Mouse (Mus musculus) midbrain, embryonic 14.5 days (tissue): ENCODE data around the gene Mctp2. TPM values are rescaled to one million over a fixed set of nuclear protein-coding genes. Genes with fewer than 3 reads are reported as not detected.

Experiments used
- ATAC-seq: fragments of 200-750 bp; cut with Nextera tagmentation; 2 replicates; pipeline ENCODE4 v1.8.0; 2017; ENCODE audit warnings: moderate number of reproducible peaks, moderate library complexity; ENCODE audit not compliant: low FRiP score, low TSS enrichment
- DNase-seq: peaks from one replicate; pipeline ENCODE4 v3.0.0-alpha.2; 2015
- H3K27ac ChIP-seq: fragments of 300-500 bp; sonication (generic); replicated peaks from 2 replicates; pipeline ENCODE4 v1.5.1; 2014; ENCODE audit warnings: mild to moderate bottlenecking, low read depth, low read length, moderate library complexity
- H3K27me3 ChIP-seq: fragments of 300-500 bp; sonication (generic); 2 replicates; pipeline ENCODE4 v1.6.1; 2014; ENCODE audit warnings: low read length, control low read depth, mixed read lengths; ENCODE audit not compliant: control insufficient read depth, insufficient read depth
- H3K36me3 ChIP-seq: fragments of 300-500 bp; sonication (generic); 2 replicates; pipeline ENCODE4 v1.6.1; 2014; ENCODE audit warnings: low read length, control low read depth; ENCODE audit not compliant: control insufficient read depth, insufficient read depth
- H3K4me1 ChIP-seq: fragments of 300-500 bp; sonication (generic); 2 replicates; pipeline ENCODE4 v1.6.1; 2014; ENCODE audit warnings: mild to moderate bottlenecking, antibody characterized with exemption, low read length, control low read depth; ENCODE audit not compliant: control insufficient read depth, insufficient read depth
- H3K4me2 ChIP-seq: fragments of 300-500 bp; sonication (generic); 2 replicates; pipeline ENCODE4 v1.6.1; 2014; ENCODE audit warnings: mild to moderate bottlenecking, low read length, moderate library complexity
- H3K4me3 ChIP-seq: fragments of 300-500 bp; sonication (generic); replicated peaks from 2 replicates; pipeline ENCODE4 v1.5.1; 2014; ENCODE audit warnings: low read depth, low read length
- H3K9ac ChIP-seq: fragments of 300-500 bp; sonication (generic); replicated peaks from 2 replicates; pipeline ENCODE4 v1.6.1; 2014; ENCODE audit warnings: mild to moderate bottlenecking, low read length, moderate library complexity
- H3K9me3 ChIP-seq: fragments of 300-500 bp; sonication (generic); 2 replicates; pipeline ENCODE4 v1.6.1; 2016; ENCODE audit warnings: low read length, control low read depth, mixed read lengths; ENCODE audit not compliant: control insufficient read depth
- WGBS: fragments of 180-500 bp; shearing (Covaris S2); extraction: QIAGEN DNeasy Blood & Tissue Kit; methylation state at CpG from one replicate; pipeline ENCODE4 v1.1.7; 2014; 5-methylcytosine and 5-hydroxymethylcytosine counted together
- polyA plus RNA-seq: library from polyadenylated mRNA; unstranded; fragments of >200 nt; fragmentation: Nextera tagmentation; extraction: Ambion mirVana; gene quantifications from 2 replicates; pipeline ENCODE4 v1.2.1, GENCODE M21; 2014

The Mctp2 gene
- polyA plus RNA-seq, 1 experiment from 2014 or later: 0.43 TPM

DNA sequence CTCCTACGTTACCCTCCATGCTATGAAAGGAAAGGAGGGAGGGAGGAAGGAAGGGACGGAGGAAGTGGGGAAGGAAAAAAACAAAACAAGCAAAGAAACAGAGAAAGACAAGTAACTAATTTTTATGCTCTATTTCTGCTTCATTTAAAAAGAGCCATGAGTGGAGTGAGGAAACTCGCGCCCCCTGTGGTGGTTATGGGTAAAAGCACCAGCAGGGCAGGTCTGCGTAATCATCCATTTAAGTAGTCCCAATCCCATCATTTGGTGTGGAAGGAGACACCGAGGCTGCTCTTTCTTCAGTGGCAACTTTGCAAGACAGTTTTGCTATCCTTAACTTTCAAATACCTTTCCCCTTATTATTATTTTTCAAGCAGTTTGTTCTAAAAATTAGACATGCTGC is 202.2 kb downstream of the Mctp2 start:
- Histone ChIP-seq H3K4me1 (no peaks in the 10 kb centered on the region), H3K27me3 (no peaks in the 10 kb centered on the region), H3K9me3 (no peaks in the 10 kb centered on the region), H3K4me3 (no peak overlapping the region), H3K4me2 (no peak overlapping the region), H3K36me3 (no peaks in the 10 kb centered on the region), H3K9ac (no peak overlapping the region), H3K27ac (no peak overlapping the region)
- DNase-seq (no peak), ATAC-seq (no peak)
- WGBS: 46% methylated on average over 6 of the region's 6 CpGs

DNA sequence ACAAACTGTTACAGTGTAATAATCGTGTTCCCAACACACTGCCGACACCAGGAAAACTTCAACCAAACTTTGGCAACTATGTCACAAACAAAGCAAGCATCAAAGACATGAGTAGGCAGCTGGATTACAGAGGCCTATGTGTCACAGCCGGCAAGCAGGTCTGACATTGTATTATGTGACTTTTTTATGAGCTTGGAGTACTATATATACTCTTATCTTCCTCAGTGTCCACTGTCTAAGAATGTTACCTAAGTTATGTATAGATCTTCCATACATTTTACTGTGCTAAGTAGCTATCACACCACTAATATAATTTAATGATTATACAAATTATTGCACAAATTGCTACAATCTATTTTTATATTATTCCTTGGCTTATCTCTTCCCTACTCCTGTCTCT is 202.8 kb downstream of the Mctp2 start:
- WGBS: 91% methylated on average over 3 of the region's 3 CpGs

DNA sequence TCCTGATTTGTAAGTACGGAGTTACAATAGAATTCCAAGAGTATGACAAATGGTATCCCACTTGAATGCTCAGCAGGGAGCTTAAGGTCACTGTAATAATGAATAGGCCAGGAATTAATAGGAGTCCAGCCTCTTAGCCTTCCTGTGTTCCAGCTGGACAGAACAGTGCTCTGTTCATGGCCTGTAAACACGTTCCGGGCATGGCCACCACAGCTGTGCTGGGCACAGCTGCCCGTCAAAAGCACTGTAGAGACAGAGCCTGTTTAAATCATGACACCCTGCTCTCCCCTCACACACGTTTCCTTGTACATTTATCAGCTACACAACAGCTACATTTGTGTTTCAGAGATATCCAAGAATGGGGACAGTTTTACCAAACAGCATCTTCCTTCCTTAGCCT is 205.7 kb downstream of the Mctp2 start:
- WGBS: 71% methylated on average over 5 of the region's 5 CpGs
- H3K4me1 ChIP-seq: no peaks in the 10 kb centered on the region
- no peak for DNase-seq

More for the DNA sequence above, 202.8 kb downstream of the Mctp2 start:
- Histone ChIP-seq H3K4me2 (no peak overlapping the region), H3K27me3 (no peaks in the 10 kb centered on the region), H3K9me3 (no peaks in the 10 kb centered on the region), H3K4me1 (no peaks in the 10 kb centered on the region), H3K9ac (no peak overlapping the region), H3K36me3 (no peaks in the 10 kb centered on the region), H3K4me3 (no peak overlapping the region), H3K27ac (no peak overlapping the region)
- ATAC-seq (no peak), DNase-seq (no peak)

GRCm38 (mm10) chr7:72098603-72099002 is 207.8 kb downstream of the Mctp2 start:
- ATAC-seq: no peak
- H3K27me3 ChIP-seq: no peaks in the 10 kb centered on the region
- no peaks in the 10 kb centered on the region for H3K9me3 ChIP-seq
- H3K36me3 ChIP-seq: no peaks in the 10 kb centered on the region
- no peak overlapping the region for H3K4me3 ChIP-seq
- no peak overlapping the region for H3K27ac ChIP-seq
- no peaks in the 10 kb centered on the region for H3K4me1 ChIP-seq
- no peak overlapping the region for H3K9ac ChIP-seq
- H3K4me2 ChIP-seq: no peak overlapping the region
- no peak for DNase-seq
- WGBS: 94% methylated on average over 6 of the region's 6 CpGs

More for the DNA sequence above, 205.7 kb downstream of the Mctp2 start:
- no peak overlapping the region for H3K9ac ChIP-seq
- no peak overlapping the region for H3K4me3 ChIP-seq
- no peaks in the 10 kb centered on the region for H3K9me3 ChIP-seq
- no peaks in the 10 kb centered on the region for H3K36me3 ChIP-seq
- no peak overlapping the region for H3K4me2 ChIP-seq
- H3K27me3 ChIP-seq: no peaks in the 10 kb centered on the region
- no peak for ATAC-seq
- no peak overlapping the region for H3K27ac ChIP-seq

DNA sequence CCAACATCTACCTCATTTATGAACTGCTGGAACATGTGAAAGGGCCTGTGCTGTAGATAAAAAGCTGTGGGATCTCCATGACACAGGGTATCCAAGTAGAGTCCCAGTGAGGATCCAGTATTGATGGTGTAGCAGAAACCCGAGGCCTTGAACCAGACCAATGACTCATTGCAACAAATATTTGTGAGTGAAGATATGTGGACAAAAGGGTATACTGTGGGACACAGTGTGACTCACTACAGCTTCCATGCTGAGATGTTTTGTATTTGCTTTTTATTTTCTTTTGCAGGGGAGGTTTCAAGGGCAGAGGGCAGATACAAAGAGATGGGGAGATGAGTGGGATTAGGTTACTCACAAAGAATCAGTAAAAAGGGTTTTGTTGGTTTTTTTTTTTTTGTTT is 209.4 kb downstream of the Mctp2 start:
- H3K4me1 ChIP-seq: no peaks in the 10 kb centered on the region
- no peak overlapping the region for H3K4me2 ChIP-seq
- H3K27ac ChIP-seq: no peak overlapping the region
- 39% methylated on average over 1 of the region's 1 CpGs for WGBS
- no peaks in the 10 kb centered on the region for H3K27me3 ChIP-seq
- H3K9me3 ChIP-seq: no peaks in the 10 kb centered on the region
- H3K36me3 ChIP-seq: no peaks in the 10 kb centered on the region
- ATAC-seq (no peak), DNase-seq (no peak)
- no peak overlapping the region for H3K4me3 ChIP-seq
- H3K9ac ChIP-seq: no peak overlapping the region

DNA sequence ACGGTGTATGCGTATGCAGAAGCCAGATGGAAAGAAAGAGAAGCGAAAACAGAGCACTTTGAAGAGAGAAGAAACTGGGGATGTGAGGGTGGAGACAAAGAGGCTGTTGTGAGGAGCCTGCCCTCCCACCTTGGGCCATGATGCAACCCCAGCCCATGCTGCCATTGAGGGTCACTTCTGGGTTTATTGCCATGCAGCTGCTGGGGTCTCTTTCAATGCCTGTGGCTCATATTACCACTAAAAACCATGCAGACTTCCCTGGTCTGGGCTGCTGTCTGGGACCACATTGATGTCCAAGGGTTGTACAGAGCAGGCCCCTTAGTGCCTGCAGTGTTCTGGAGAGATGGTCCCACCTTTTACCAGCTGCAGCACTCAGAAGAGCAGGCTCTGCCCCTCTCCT is 210.0 kb downstream of the Mctp2 start:
- no peak overlapping the region for H3K4me3 ChIP-seq
- H3K9me3 ChIP-seq: no peaks in the 10 kb centered on the region
- H3K4me1 ChIP-seq: no peaks in the 10 kb centered on the region
- DNase-seq: no peak
- WGBS: 68% methylated on average over 3 of the region's 3 CpGs
- H3K9ac ChIP-seq: no peak overlapping the region
- H3K4me2 ChIP-seq: no peak overlapping the region
- no peaks in the 10 kb centered on the region for H3K27me3 ChIP-seq
- ATAC-seq: no peak
- H3K36me3 ChIP-seq: no peaks in the 10 kb centered on the region
- H3K27ac ChIP-seq: no peak overlapping the region

DNA sequence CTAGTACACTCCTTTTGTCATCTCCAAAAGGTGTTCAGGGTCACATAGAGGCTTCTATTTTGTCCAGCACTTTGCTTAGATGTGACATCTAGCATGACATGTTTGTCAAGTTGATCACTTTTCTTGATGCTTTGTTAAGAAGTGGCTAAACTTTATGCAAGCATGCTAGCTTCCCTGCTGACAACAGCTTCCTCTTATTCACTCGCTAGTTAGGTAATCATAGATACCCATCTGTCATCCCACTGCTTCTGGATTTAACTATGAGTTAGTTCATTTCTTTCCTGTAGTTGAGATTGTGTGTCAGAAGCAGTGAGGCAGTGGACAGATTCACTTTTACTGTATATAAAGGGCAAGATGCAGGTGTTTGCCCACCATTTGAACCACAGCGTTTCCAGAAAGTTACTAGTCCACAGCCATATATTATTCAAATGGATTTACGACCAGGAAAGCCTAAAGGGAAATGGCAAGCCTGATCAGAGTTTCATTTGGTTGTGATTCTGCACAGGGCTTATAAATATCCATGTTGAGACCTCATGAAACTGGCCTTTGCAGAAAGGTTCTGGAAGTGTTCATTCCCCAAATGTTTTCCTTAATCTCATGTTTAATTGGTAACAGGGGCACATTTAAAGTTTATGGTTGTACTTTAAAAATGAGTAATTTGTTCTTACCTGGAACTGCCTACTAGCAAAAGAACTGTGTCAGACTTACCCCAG is 216.8 kb downstream of the Mctp2 start:
- no peak overlapping the region for H3K9ac ChIP-seq
- H3K27me3 ChIP-seq: no peaks in the 10 kb centered on the region
- H3K4me3 ChIP-seq: no peak overlapping the region
- WGBS: 88% methylated on average over 3 of the region's 3 CpGs
- no peaks in the 10 kb centered on the region for H3K4me1 ChIP-seq
- DNase-seq (no peak), ATAC-seq (no peak)
- H3K27ac ChIP-seq: no peak overlapping the region
- H3K36me3 ChIP-seq: no peaks in the 10 kb centered on the region
- H3K9me3 ChIP-seq: no peaks in the 10 kb centered on the region
- no peak overlapping the region for H3K4me2 ChIP-seq

- Histone ChIP-seq H3K4me3 (no peak overlapping the region), H3K27ac (no peak overlapping the region), H3K36me3 (no peaks in the 10 kb centered on the region), H3K9ac (no peak overlapping the region), H3K4me1 (no peaks in the 10 kb centered on the region), H3K4me2 (no peak overlapping the region), H3K9me3 (no peaks in the 10 kb centered on the region), H3K27me3 (no peaks in the 10 kb centered on the region)
- ATAC-seq (no peak), DNase-seq (no peak)
- WGBS: 79% methylated on average over 1 of the region's 1 CpGs
These were observed 225.7 kb downstream of the Mctp2 start for GRCm38 (mm10) chr7:72080705-72081104.

DNA sequence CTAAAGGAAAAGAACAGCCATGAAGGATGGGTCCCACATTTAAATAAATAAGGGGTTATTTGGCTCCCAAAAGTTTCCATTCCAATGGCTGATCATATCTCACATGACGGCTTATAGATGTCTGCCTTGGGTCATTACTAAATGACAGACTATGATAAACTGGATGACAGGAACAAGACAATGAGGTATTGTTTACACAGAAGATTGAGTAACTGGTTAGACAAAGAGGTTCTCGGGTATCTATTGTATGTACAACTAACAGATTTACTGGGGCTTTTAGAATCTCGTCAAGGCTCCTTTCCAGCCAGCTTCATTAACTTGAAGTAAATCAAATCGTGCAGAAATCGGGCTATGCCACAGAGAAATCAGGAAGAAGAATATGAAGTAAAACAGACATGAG is 227.5 kb downstream of the Mctp2 start:
- 53% methylated on average over 5 of the region's 5 CpGs for WGBS
- H3K27me3 ChIP-seq: no peaks in the 10 kb centered on the region
- no peak overlapping the region for H3K4me2 ChIP-seq
- no peaks in the 10 kb centered on the region for H3K4me1 ChIP-seq
- no peak overlapping the region for H3K27ac ChIP-seq
- H3K9me3 ChIP-seq: no peaks in the 10 kb centered on the region
- no peak for ATAC-seq
- no peak overlapping the region for H3K4me3 ChIP-seq
- no peak overlapping the region for H3K9ac ChIP-seq
- H3K36me3 ChIP-seq: no peaks in the 10 kb centered on the region
- DNase-seq: no peak
